Mouse (Mus musculus) E14TG2a.4 (cell line): ENCODE results near the gene Tctn1.

Experiments
- CTCF ChIP-seq: conservative IDR thresholded peaks from 2 replicates; pipeline ENCODE4 v1.5.1; 2014; ENCODE audit warnings: low read length
- NANOG ChIP-seq: IDR thresholded peaks from 2 replicates; pipeline ENCODE4 v1.6.1; 2014; ENCODE audit warnings: borderline replicate concordance, low read length, mixed read lengths
- POU5F1 ChIP-seq: IDR thresholded peaks from 2 replicates; pipeline ENCODE4 v1.6.1; 2014; ENCODE audit warnings: low read length, borderline replicate concordance

GRCm38 (mm10) chr5:122278946-122279345 lies 14.7 kb upstream of the Tctn1 start:
- TF ChIP-seq CTCF (no peak), POU5F1 (no peak), NANOG (no peak)
